Mouse (Mus musculus): Measurements from ENCODE around the gene Prdm15.
A peak's percentile ranks its signal among the peaks of the same experiment; 100 is the strongest.

Prdm15 gene

DNA sequence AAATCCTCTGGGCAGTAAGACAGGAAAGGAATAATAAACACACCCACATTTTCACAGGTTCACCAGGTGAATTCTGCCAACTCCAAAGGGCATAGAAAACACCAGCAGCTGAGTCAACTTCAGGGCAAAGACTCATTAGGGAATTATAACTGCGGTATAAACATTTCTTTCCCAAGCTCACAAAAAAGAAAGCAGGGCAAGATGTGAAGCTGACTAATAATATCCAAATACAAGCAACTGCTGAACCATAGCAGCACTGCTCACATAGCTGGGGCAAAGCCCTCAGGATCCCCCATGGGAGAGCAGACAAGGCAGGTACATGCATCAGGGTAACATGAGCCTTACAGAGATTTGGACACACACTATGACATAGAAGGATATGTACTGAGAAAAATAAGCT lies 34.2 kb downstream of the Prdm15 start:
- DNase-seq = no peak

DNA sequence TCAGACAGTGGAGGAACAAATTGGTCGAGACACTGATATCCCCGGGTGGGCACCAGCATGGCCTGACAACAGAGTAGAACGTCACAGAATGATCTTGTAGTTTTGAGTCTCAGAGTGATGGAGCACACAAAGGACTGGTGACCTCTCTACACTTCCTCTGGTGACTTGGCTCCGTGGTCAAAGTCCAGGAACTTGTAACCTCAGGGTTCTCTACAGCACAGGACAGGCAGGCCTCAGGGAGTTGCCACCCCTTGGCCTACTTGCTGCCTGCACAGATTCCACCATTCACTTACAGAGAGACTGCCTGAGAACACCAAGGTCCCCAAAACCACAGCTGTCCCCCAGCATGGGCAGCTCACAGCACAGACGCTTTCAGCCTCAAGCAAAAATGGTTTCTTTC lies 36.4 kb downstream of the Prdm15 start:
- DNase-seq = no peak

DNA sequence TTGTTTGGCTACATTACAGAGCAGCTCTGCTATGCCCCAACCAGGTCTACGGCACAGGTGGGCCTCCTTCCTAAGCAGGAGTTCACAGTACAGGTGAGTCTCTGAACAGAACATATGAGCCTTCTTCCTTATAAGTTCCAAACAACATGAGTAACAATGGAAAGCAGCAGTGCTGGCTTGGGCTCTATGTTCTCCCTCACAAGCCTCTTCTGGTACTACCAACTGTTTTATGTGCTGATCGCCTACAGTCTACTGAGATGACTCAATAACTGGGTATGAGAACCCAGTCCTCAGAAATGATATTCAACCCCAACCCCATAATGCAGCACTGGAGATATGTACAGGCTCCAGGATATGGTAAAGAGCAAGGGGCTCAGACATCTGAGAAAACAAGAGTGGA lies 37.6 kb downstream of the Prdm15 start:
- DNase-seq = no peak

DNA sequence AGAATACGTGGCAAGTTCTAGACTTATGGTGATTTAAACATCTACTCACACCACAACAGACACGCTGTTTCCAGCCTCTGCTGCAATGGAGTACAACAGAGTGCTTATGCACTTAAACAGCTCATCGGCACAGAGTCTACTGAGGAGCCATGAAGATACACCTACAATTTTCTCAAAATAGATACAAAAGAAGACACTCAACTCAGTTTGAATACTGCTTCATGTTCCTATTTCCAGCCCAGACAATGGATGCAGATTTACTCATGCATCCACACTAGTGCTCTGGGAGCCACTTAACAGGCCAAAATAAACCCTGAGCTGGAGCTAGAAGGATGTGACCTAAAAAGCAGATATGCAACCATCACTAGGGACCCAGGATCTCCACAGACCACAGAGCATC lies 42.8 kb downstream of the Prdm15 start:
- no peak for DNase-seq

DNA sequence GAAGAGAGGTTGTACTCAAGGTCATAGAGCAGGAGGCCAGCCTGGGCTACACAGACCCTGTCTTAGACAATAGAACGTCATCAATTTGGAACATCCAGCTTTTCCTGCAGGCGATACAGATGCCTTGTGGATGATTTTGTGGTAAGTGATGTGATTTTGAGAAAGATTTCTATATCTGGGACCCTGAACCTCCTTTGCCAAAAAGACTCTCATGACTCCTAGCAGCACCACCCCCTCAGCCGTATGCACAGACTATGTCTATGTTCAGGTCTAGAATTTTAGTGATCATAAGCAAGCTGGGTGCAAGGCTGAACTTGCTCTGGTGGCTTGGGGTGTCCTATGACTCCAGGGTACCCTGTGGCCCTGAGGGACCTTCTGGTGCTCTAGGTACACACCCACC lies 46.0 kb downstream of the Prdm15 start:
- DNase-seq = no peak

DNA sequence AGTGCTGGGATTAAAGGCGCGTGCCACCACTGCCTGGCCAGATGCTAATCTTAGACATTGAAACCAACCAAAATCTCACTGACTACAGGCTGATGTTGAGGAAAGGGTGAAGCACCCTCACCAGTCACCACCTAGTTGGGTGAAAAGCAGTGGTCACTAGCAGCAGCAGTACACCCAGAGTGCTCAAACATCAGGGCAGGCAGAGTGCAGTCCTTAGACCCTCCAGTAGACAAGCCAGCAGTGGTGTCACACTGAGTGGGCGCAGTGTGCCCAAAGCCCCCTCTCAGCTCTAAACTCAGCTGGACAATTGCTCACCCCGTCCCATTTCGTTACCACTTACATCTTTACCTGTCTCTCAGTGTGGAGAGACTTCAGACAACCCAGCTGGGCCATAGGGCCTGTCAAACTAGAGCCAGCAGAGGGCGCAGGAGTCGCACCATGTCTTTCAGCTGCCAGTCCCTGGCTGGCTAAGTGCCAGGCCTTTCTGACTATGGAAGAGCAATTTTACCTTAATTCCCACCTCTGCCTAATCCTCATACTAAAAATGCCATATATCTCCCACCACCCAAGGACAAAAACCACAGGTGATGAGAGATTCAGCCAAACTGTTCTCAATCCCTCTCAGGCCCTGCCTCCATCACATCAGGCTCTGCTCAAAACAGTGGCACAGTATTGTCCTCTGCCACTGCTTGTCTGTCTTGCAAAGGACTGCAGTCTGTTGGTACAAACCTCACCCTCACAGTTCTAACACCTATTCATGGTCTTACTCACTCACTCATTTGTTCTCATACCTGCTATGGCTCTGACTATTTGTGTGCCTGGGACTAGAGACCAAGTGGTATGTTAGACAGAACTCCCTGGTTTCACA lies 46.7 kb downstream of the Prdm15 start:
- DNase-seq = peak; percentile 94

DNA sequence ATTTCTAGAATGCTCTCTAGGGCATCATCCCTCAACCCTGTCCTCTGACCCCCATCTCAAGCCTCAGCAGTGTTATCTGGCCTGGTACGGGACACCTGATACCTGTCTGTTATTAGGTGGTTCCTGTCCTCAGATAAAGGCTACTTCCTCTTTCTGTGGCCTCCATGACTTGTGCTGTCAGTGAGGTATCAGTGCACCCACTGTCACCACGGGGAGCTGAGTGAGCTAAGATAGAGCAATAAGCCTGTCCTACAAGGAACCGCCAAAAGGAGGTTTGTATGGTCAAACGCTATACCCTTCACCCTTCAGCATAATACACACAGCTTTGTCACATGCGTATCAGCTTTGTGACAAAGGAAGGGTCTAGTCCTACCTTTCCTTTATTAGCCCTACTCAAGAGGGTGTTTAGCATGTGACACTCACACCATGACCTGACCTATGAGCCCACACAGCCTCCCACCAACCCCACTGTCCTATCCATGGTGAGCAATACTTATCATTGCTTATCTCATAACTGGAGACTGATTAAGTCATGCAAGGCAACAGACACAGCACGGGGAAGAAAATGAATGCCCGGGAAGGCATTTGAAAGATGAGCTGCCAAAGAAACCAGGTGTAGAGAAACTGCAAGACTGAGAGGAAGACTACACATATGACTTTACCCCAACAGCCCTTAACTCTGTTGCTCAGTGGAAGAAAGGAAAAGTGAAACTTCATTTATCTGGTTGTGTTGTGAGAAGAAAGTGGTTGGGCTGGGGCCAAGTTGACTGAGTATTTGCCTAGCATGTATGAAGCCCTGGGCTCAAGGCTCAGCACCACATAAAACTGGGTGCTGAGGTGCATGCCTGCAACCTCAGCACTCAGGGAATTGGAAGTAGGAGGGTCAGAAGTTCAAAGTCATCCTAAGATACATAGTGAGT lies 53.4 kb downstream of the Prdm15 start:
- no peak for DNase-seq

DNA sequence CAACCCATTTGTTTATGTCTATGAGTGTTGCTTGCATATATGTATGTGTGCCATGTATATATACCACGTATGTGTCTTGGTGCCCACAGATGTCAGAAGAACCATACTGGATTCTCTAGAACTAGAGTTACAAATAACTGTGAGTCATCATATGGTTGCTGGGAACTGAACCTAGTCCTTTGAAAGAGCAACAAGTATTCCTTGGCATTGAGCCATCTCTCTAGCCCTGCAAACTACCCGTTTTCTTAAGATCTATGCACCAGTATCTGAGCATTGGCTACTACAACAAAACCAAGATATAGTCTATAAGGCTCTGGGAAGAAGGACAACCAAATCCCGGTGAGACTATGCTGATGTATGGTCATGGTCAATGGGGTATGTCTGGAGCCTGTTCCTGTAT lies 54.4 kb downstream of the Prdm15 start:
- DNase-seq = no peak

DNA sequence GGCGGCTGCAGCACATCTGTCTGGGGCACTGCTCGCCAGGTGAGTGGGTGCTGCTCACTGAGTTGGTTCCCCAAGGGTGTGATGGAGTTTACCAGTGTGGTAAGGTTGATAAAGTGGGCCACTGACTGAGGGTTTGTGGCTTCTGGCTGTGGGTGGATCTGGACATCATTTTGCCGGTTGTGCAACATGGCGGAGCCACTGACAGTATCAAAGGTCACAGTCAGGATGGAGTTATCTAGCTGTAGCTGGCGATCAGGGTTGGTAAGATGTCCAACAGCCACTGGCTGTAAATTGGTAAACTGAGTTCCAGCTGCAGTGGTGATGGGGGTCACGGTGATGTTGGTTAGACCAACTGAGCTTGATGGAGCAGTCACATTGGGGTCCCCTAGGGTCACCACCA lies 57.4 kb downstream of the Prdm15 start:
- DNase-seq = peak; percentile 4

DNA sequence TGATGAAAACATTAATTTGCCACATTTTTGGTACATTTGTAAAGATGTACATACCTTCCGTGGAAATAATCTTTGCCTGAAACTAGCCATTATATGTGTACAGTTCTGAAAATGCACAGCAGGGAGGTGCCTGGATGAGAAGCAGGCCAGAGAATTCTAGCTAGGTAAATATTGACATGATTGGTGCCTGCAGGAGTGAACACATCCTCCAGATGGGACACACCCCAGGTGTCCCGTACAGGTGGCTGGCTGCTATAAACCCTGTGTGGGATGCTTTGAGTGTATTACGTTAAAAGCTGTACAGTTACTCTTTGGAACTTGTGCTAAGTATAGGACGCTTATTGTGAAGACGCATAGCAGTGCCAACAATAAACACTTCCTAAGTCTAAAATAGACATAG lies 68.6 kb downstream of the Prdm15 start:
- DNase-seq = no peak

DNA sequence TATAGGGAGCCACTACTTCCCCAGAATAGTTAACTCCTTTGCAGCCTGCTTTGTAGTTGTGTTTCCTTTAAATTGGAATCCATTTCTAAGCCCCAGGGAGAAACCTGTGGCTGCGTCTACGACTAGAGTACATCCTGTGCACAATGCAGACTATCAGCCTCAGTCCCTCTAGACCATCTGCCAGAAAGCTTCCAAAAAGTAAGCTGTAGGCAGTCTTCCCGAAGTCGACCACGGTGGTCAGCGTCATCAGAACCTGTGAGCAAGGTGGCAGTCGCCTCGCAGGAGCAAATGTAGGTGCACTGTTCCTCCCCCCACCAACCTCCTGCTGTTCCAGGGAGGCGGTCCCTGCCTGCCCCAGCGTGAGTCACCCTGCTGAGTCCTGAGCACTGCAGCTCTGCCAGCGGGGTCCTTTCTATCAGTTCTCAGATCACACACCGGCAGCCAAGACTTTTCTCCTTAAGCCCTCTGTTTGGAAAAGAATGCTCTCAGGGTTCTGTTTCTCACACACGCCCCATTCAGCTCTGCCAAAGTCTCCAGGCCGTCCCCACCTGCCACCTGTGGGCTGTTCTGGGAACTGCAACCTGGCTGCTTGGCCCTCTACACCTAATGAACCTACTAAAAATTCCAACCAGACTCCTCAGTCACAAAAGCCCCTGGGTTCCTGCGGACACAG lies 73.2 kb downstream of the Prdm15 start:
- peak; percentile 90 for DNase-seq

DNA sequence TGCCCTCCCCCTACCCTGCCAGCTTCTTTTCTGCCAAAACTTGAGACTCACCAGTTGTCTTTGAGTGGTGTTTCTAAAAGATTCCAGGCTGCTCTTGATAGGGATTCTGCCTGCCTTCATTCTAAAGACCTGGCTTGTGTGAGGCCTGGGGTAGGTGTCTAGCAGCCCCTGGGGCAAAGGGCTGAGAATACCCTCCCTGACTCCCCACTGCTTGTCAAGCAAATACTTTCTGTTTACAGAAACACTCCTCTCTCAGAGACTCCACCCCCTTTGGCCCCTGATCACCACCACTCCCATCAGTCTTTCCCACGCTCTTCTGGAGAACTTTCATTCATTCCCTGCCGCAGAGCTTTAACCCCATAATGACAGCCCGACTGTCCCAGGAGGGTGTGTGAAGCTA lies 85.1 kb downstream of the Prdm15 start:
- DNase-seq = peak; percentile 72

DNA sequence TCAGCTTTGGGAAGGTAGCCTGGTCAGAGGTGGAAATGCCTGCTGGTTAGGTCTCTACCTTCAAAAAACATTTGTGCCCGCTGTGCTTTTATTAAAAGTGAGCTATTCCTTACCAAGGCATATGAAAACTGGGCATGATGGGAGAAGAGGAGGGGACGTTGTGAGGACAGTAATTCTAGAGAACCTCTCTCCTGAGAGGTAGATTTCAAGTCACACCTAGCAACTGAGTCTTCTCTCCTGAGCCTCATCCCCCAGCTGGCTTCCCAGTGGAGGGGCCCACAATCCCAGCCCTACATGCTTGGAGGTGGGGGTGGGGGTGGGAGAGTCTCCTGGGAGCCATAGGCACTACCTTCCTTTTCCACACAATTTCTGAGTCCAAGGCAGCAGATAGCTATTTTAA lies 87.0 kb downstream of the Prdm15 start:
- no peak for DNase-seq

DNA sequence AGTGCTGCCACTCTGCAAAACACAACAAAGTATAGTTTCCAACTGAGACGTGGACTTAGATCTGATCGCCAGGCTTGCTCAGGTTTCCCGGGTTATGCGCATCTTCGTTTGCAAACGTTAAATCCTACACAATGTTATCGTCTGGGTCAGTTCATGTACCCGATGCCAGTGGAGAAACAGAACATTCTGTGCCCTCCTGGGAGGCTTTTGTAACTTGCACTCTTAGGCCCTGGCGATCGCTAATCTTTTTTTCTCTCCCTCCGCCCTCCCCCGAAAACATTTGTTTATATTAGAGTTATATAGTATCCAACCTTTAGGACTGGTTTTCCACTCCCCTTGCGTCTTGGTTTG lies 87.7 kb downstream of the Prdm15 start:
- DNase-seq = no peak

DNA sequence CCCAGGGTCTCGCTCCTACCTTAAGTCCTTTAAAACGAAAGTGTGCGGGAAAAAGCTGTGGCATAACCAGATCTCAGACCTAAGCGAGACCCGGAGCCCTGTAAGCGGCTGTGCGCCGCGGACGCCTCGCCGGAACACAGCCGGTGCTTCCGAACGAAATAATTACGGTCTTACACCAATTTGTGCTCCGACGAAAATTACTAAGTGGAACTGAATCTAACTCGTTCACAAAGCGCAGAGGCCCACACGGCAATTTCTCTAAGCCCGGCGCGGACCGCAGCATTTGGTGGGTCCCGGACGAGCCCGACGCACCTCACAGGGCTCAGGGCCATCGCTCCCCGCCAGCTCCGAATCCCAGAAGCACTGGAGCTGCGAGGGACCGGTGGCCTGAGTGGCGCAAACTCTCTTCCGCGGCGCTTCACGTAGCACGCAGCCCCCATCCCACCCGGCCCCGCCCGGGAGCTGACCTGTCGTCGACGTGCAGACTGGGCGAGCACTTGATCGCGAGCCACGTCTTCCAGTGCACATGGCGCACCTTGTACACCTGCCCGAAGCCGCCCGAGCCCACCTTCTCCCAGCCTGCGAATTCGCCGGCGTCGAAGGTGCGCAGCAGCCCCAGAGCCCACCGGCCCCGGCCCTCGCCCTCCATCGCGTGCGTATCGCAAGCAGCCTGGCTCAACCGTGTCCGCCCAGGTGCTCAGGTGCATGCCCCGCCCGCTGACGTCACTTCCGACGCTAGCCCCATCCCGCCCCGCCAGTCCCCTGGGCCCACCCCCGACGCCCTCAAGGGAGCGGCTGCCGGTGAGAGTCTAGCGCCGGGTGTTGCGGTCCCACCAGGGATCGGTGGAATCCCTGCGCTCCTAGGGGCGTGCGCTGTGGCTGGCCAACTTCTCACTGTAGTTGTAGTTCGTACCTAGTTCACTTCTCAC lies 88.3 kb downstream of the Prdm15 start, which contains the start of gene Ripk4:
Gene Ripk4 (minus strand): TSS at position 727 of the 929 bp plus-strand sequence.
- peak; percentile 78 for DNase-seq

DNA sequence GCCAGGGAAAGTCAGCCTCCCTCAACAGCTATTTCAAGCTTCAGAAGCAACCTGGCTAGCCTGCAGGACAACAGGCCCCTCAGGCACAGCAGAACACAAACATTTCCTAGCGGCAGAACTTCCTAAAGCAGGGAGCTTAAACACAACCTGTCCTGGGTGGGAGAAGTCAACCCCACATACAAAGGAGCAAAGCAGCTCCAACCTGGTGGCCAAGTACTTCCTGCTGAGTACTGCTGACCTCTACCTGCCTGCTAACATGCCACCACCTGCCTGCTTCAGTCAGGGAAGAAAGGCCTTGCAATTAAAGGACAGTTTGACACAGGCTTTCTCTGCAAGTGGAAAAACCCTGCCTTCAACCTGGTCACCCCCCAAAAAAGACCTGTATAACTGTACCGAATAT lies 89.9 kb downstream of the Prdm15 start:
- no peak for DNase-seq

DNA sequence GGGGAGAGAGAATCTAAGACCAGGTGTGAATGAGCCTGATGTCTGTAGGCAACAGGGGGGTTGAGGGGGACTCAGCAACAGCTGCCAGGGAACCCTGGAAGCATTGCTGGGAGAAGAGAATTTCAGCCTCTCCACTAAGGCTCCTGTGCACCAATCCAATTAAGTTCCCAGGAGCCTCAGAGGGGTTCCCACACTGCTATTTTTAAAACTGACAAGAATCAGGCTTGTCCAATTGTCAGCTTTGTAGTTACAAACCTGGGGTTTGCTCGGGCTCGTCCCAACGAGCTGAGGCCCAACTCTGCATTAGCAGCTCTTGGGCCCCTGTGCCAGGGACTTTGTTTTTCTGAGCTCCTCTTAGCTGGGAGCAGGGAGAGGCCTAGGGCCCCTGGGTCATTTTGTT lies 92.0 kb downstream of the Prdm15 start:
- DNase-seq = no peak

DNA sequence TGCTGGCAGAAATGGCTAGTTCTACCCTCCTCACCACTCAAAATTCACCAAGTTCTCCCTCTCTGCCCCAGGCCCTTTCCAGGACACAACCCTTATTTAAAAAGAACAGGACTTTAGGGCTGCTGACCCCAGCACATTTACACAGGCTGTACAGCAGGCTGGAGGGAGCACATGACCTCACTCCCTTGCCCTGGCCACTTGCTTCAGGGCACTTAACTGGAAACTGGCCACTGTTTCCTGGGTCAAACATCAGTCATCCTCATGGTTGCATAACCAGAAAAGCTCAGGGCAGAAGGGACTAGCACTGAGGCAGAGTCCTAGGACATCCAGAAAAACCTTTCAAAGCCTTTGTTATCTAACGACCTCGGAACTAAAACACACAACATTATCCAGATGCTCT lies 93.4 kb downstream of the Prdm15 start:
- peak; percentile 75 for DNase-seq

DNA sequence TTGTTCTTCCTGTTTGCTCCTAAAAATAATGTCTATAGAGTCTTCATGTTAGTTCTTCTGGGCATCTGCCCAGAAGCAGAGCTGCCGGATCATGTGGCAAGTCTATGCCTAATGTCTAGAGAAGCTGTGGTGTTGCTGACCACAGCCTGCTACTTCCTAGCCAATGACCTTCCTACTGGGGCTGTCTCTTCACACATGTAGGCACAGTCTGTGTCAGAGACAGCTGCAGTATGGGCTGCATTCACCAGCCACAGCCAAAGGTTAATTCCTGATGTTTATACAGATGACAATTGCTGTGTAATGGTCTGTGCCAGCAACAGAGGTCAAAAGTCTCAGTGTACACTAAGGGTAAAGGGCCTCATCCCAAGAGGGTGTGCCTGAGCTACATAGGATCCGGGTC lies 95.2 kb downstream of the Prdm15 start:
- no peak for DNase-seq

DNA sequence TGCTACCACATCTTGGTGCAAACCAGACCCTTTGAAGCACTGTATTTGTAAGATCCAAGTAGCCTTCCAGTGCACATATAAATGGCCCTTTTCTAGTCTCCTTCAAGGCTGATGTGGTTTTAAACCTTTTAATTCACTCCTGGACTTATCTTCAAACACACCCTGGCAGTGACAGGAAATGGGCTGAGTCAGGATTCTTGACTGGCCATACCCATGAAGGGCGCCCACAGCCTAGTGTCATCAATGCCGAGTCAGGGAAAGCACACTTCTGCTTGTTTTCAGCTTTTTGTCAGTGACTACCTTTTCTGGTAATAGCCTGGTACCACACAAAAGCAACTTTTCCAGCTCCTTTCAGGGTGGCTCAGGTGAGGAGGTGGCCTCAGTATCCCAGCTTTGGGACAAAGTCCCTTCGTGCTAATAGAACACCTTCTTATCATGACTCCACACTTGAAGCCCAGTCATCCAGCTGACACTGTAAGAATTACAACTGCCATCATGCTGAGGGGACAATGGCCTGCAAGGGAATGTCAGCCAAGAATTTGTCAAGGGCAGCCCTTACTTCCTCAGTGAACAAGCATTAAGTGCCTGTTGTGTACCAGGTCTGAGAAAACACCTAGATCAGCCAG lies 99.2 kb downstream of the Prdm15 start:
- no peak for DNase-seq

DNA sequence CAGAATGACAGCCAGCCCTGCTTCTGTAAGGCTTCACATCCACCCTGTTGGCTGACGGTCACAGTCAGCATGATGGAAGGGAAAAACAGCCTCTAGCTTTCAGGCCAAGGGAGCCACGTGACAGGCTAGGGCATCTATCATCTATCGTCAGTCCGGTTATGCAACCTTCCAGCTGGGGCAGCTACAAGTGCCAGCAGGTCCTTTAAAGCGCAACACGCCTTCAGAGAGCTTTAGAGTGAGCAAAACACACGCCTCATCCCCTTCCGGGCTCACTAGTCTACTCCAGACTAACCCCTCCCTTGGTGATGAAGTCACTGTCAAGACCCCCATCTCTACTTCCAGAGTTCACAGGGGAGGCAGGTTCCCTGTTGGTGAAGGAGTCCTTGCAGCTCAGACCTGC lies 99.8 kb downstream of the Prdm15 start:
- peak; percentile 92 for DNase-seq

DNA sequence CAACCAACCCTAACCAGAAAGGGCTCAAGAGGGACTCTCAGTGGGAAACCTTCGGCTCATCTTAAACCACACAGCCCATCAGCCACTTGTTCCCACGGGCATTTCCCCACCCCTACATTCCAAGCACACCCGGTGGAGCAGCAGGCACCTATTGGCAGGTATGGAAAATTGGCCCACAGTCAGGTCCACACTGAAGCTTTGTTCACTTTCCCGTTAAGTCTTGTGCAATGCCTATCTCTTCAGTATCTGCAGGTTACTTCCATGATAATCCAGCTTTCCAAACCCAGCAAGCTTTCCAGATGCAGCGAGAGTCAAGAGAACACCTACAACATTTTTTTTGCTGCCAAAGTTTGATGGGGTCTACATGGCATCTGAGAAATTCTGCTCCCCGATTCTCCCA lies 103.2 kb downstream of the Prdm15 start:
- no peak for DNase-seq
